Comparison of ENCODE assay signal across 8 mouse cellular contexts in the genomic region with DNA sequence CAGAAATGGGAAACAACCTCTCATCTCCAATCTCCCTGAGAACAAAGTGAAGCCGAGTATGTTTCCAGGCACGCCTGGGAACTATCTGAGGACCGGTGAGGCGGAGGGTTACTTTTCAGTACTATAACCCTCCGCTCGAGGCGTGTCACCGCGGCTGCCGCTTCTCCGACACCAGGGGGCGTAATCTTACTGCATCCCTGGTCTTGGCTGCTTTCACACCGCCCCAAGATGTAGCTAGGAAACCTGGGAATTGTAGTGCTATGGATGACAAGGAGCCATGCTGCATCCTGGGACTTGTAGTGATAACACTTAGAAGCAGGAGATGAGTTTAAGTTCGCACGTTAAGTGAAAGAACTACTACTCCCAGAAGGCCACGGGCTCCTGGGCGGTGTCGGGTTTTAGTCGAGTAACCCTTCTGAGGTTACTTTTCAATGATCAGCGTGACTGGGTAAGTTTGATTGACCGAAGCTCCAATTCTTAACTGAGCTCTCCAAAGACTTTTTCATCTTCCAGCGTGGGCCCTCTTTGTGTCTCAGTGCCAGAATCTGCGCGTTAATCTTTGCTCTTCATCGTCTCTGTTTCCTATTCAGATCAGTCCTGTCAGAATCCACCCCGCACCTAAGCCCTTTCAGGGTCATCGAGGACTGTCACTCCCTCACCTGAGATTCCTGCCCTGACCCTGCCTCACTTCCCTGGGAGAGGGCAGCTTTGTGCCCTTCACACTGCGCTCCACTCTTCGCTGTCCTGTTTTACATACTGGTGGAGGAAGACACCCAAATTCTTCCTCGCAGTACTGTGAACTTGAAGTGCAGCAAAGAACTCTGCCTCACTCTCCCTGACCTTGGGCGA. TPM values are rescaled to one million over a fixed set of nuclear protein-coding genes. Genes with fewer than 3 reads are reported as not detected.
DNase-seq lines count a peak whose midpoint lies in the region; ATAC-seq and TF ChIP-seq lines count a peak whose summit lies in the region.

TSS of gene Pafah2 (plus strand) at position 344 of the 849 bp plus-strand sequence.

- no peaks in the 10 kb centered on the region for H3K36me3 ChIP-seq in megakaryocyte, embryonic 14.5 days (replicated peaks; ENCODE audit: low read length)

- H3K9me3 ChIP-seq in megakaryocyte, embryonic 14.5 days = no peaks in the 10 kb centered on the region

- peak; percentile 69 for TF ChIP-seq POLR2A in cortical plate, adult 2 months (IDR thresholded peaks at IDR 0.05; ENCODE audit: extremely low read depth, insufficient read depth, low read length)

- TF ChIP-seq CTCF in cortical plate, adult 2 months (IDR thresholded peaks at IDR 0.05; ENCODE audit: extremely low read depth, insufficient read depth, low read length) = peak; percentile 98

- peak within 1 kb of the TSS; percentile 45 for H3K4me3 ChIP-seq in cortical plate, adult 2 months (ENCODE audit: insufficient read depth, low read length)
- peak within 1 kb of the TSS; percentile 90 for H3K4me3 ChIP-seq in megakaryocyte, embryonic 14.5 days (replicated peaks)

- peak within 1 kb of the TSS; percentile 91 for H3K27ac ChIP-seq in cortical plate, adult 2 months (ENCODE audit: insufficient read depth, low read length)

- H3K27me3 ChIP-seq in megakaryocyte, embryonic 14.5 days (replicated peaks) = peaks cover 2% of the 10 kb centered on the region

- peaks cover 6% of the 10 kb centered on the region for H3K4me1 ChIP-seq in cortical plate, adult 2 months (ENCODE audit: control insufficient read depth, insufficient read depth, low read length)
- peaks cover 33% of the 10 kb centered on the region for H3K4me1 ChIP-seq in megakaryocyte, embryonic 14.5 days

- peak; percentile 90 to 91 for DNase-seq in gastrocnemius, adult 8-10 months (ENCODE audit: low spot score in 2 of 2)
- peak; percentile 98 for DNase-seq in hindlimb bud, embryonic 11.5 days (ENCODE audit: extremely low spot score, low read depth, low spot score)
- peak; percentile 88 to 98 for DNase-seq in left cerebral cortex, adult 8-10 months (ENCODE audit: low spot score in 2 of 2)
- DNase-seq in right cerebral cortex, postnatal 10 days (ENCODE audit: low spot score in 2 of 2) = peak; percentile 96 to 98
- peak; percentile 87 for DNase-seq in urinary bladder, postnatal 25 days (ENCODE audit: low spot score)

- ATAC-seq in activated CD4-positive, CD25-positive, alpha-beta regulatory T cell, adult 4 months = peak; percentile 100

RNA-seq across cellular contexts. Expression of gene Pafah2, which starts in this region (rescaled TPM):
- under 1 TPM; 0.70 to 0.90 TPM for polyA plus RNA-seq in activated CD4-positive, CD25-positive, alpha-beta regulatory T cell, adult 4 months (2017; shearing (Covaris generic))
- 8.9 and 9.3 TPM in 2 replicates for polyA plus RNA-seq in cortical plate, adult 2 months (2012; rRNA removed)
- 1 to 10 TPM; 2.2 to 2.8 (median 2.5) TPM for total RNA-seq in gastrocnemius, adult 8-10 months (2022)
- total RNA-seq in left cerebral cortex, adult 8-10 months (2022) = 1 to 10 TPM; 5.8 to 8.7 (median 6.8) TPM
- polyA plus RNA-seq in megakaryocyte, embryonic 14.5 days (2012; ENCODE audit: insufficient read depth, low replicate concordance) = 2.4 and 3.8 TPM in 2 replicates

Comparison
In these comparisons a context has a peak if more than half of its experiments do, and no peak if none do; other contexts are left out.
1. Peak in every context shown above with its lines: DNase-seq, ATAC-seq, H3K4me3 ChIP-seq and H3K27ac ChIP-seq.
2. Peak in ATAC-seq in activated CD4-positive, CD25-positive, alpha-beta regulatory T cell, adult 4 months; RNA of the gene not detected or under 1 TPM.